Mouse (Mus musculus): ENCODE data around the gene Gm960.

GRCm38 (mm10) chr19:4699821-4700220 is 1.4 kb upstream of the Gm960 start:
- TF ChIP-seq CTCF (IDR thresholded peaks at IDR 0.05; ENCODE audit: extremely low read depth, insufficient read length, insufficient replicate concordance, low read depth, low read length) (no peak), POLR2A (IDR thresholded peaks at IDR 0.05; ENCODE audit: low read depth, low read length) (no peak)
